In genomic region chr3:121736025-121736744, GRCm38 (mm10) we compare ENCODE assay signal across 8 mouse cellular contexts. TPM values are rescaled to one million over a fixed set of nuclear protein-coding genes. Genes with fewer than 3 reads are reported as not detected.
A peak's percentile ranks its signal among the peaks of the same experiment; 100 is the strongest.
DNase-seq lines count a peak whose midpoint lies in the region; ATAC-seq lines count a peak whose summit lies in the region.

No protein-coding gene starts in this region.

- no peaks in the 10 kb centered on the region for H3K27me3 ChIP-seq in intestine, embryonic 15.5 days (replicated peaks)
- H3K27me3 ChIP-seq in midbrain, embryonic 10.5 days (ENCODE audit: low read depth, poor library complexity, severe bottlenecking): no peaks in the 10 kb centered on the region

- DNase-seq in adrenal gland, adult 18-20 months (ENCODE audit: low spot score in 2 of 2): peak; percentile 71 to 79
- DNase-seq in embryo, embryonic 11 days: peak; percentile 81
- peak; percentile 62 to 72 for DNase-seq in gastrocnemius, postnatal 4 days (ENCODE audit: low spot score in 2 of 2)
- DNase-seq in left cerebral cortex, postnatal 14 days (ENCODE audit: low spot score in 2 of 2): peak; percentile 88 to 89
- DNase-seq in midbrain, embryonic 10.5 days (ENCODE audit: low spot score): peak; percentile 79
- peak; percentile 68 to 81 for DNase-seq in right cerebral cortex, postnatal 36 days (ENCODE audit: low spot score in 2 of 2)
- DNase-seq in yolk sac, embryonic 10.5 days (ENCODE audit: low spot score): peak; percentile 69

- no peak overlapping the region for H3K4me3 ChIP-seq in intestine, embryonic 15.5 days (replicated peaks)
- H3K4me3 ChIP-seq in midbrain, embryonic 10.5 days: no peak overlapping the region

- ATAC-seq in intestine, embryonic 15.5 days: peak; percentile 85

- no peak overlapping the region for H3K9ac ChIP-seq in intestine, embryonic 15.5 days

- intact Hi-C loops in left cerebral cortex, postnatal 14 days (cut with DNase I): loop anchor here (2.0 to 10.0 kb wide), 2 partner anchors 185 to 431 kb away; no protein-coding TSS in a partner anchor

- peaks cover 7% of the 10 kb centered on the region; the same call in 1 of the 2 replicates for H3K4me1 ChIP-seq in intestine, embryonic 15.5 days (replicated peaks)
- H3K4me1 ChIP-seq in midbrain, embryonic 10.5 days: peaks cover 11% of the 10 kb centered on the region

- H3K4me2 ChIP-seq in intestine, embryonic 15.5 days (replicated peaks): no peak overlapping the region

- peak overlapping the region; percentile 64 for H3K27ac ChIP-seq in intestine, embryonic 15.5 days
- H3K27ac ChIP-seq in midbrain, embryonic 10.5 days (replicated peaks): peak overlapping the region; percentile 63

- 27% methylated on average over 18 of the region's 18 CpGs for WGBS in intestine, embryonic 15.5 days
- WGBS in midbrain, embryonic 10.5 days: 35% methylated on average over 18 of the region's 18 CpGs

- no peaks in the 10 kb centered on the region for H3K9me3 ChIP-seq in intestine, embryonic 15.5 days
- no peaks in the 10 kb centered on the region for H3K9me3 ChIP-seq in midbrain, embryonic 10.5 days (replicated peaks)

- H3K36me3 ChIP-seq in intestine, embryonic 15.5 days: 0 out of 2 replicates have a peak, but pooled peaks cover 5% of the 10 kb centered on the region
- peaks cover 4% of the 10 kb centered on the region; the same call in 1 of the 2 replicates for H3K36me3 ChIP-seq in midbrain, embryonic 10.5 days

RNA-seq across cellular contexts. Expression of gene F3, which starts 12.8 kb away (rescaled TPM):
- 10 to 100 TPM in 1 of 2 experiments, 1 to 10 TPM in 1; 7.9 to 16.6 TPM for total RNA-seq in adrenal gland, adult 18-20 months (2021)
- 1 to 10 TPM; 3.0 to 4.7 TPM for total RNA-seq in gastrocnemius, postnatal 4 days (2021)
- 23.3 and 27.5 TPM in 2 replicates for polyA plus RNA-seq in intestine, embryonic 15.5 days (2015; fragmentation: Nextera tagmentation; extraction: Ambion mirVana)
- 10 to 100 TPM; 42.8 to 47.9 TPM for total RNA-seq in left cerebral cortex, postnatal 14 days (2021)
- 4.6 and 5.8 TPM in 2 replicates for polyA plus RNA-seq in midbrain, embryonic 10.5 days (2016; fragmentation: Nextera tagmentation; extraction: Ambion mirVana)
